Mouse (Mus musculus) liver, postnatal 0 days (tissue): ENCODE results near the gene Capn5. TPM values are rescaled to one million over a fixed set of nuclear protein-coding genes. Genes with fewer than 3 reads are reported as not detected.

ENCODE experiments used
- ATAC-seq: fragments of 200-750 bp; cut with Nextera tagmentation; 2 replicates; pipeline ENCODE4 v1.8.0; 2017; ENCODE audit warnings: mild to moderate bottlenecking, moderate library complexity
- DNase-seq: peaks from one replicate; pipeline ENCODE4 v3.0.0-alpha.2; 2016
- H3K27ac ChIP-seq: fragments of 300-500 bp; sonication (generic); 2 replicates; pipeline ENCODE4 v1.5.1; 2014; ENCODE audit warnings: antibody characterized with exemption, moderate library complexity, mild to moderate bottlenecking, low read depth
- H3K27me3 ChIP-seq: fragments of 300-500 bp; sonication (generic); 2 replicates; pipeline ENCODE4 v1.6.1; 2014; ENCODE audit warnings: low read length, control low read depth, mixed read lengths; ENCODE audit not compliant: insufficient read depth
- H3K36me3 ChIP-seq: fragments of 300-500 bp; sonication (generic); replicated peaks from 2 replicates; pipeline ENCODE4 v1.6.1; 2014; ENCODE audit warnings: mild to moderate bottlenecking, control low read depth, low read length, moderate library complexity, mixed read lengths; ENCODE audit not compliant: insufficient read depth
- H3K4me1 ChIP-seq: fragments of 300-500 bp; sonication (generic); 2 replicates; pipeline ENCODE4 v1.6.1; 2014; ENCODE audit warnings: antibody characterized with exemption, mild to moderate bottlenecking, control low read depth; ENCODE audit not compliant: insufficient read depth
- H3K4me2 ChIP-seq: fragments of 300-500 bp; sonication (generic); 2 replicates; pipeline ENCODE4 v1.6.1; 2014; ENCODE audit warnings: low read depth, mild to moderate bottlenecking, low read length, moderate library complexity, mixed read lengths
- H3K4me3 ChIP-seq: fragments of 300-500 bp; sonication (generic); 2 replicates; pipeline ENCODE4 v1.5.1; 2014; ENCODE audit warnings: low read depth, low read length
- H3K9ac ChIP-seq: fragments of 300-500 bp; sonication (generic); replicated peaks from 2 replicates; pipeline ENCODE4 v1.6.1; 2014; ENCODE audit warnings: mild to moderate bottlenecking, moderate library complexity
- H3K9me3 ChIP-seq: fragments of 300-500 bp; sonication (generic); 2 replicates; pipeline ENCODE4 v1.6.1; 2016; ENCODE audit warnings: mild to moderate bottlenecking, control low read depth, low read length, mixed read lengths
- CTCF ChIP-seq: sonication (generic); IDR thresholded peaks from 2 replicates; pipeline ENCODE4 v1.5.1; 2016; ENCODE audit warnings: antibody characterized with exemption, low read depth
- EP300 ChIP-seq: IDR thresholded peaks from 2 replicates; pipeline ENCODE4 v1.6.1; 2016; ENCODE audit warnings: antibody characterized with exemption, low read depth, mild to moderate bottlenecking
- WGBS: fragments of 180-500 bp; shearing (Covaris S2); extraction: QIAGEN DNeasy Blood & Tissue Kit; methylation state at CpG from one replicate; pipeline ENCODE4 v1.1.7; 2014; ENCODE audit not compliant: insufficient replicate concordance; 5-methylcytosine and 5-hydroxymethylcytosine counted together
- polyA plus RNA-seq: library from polyadenylated mRNA; unstranded; fragments of >200 nt; fragmentation: Nextera tagmentation; extraction: Ambion mirVana; gene quantifications from 2 replicates; pipeline ENCODE4 v1.2.1, GENCODE M21; 2015

Capn5 gene
- polyA plus RNA-seq, 1 experiment from 2014 or later = 4.4 TPM

- TF ChIP-seq EP300 = no peak
- TF ChIP-seq CTCF = no peak
- DNase-seq (no peak), ATAC-seq (peak; percentile 60)
- no peak overlapping the region for H3K27ac ChIP-seq
- no peaks in the 10 kb centered on the region for H3K9me3 ChIP-seq
- H3K4me1 ChIP-seq = peaks cover 16% of the 10 kb centered on the region
- 42% methylated on average over 2 of the region's 2 CpGs for WGBS
- no peaks in the 10 kb centered on the region for H3K36me3 ChIP-seq
- H3K4me2 ChIP-seq = no peak overlapping the region
- no peaks in the 10 kb centered on the region for H3K27me3 ChIP-seq
- H3K9ac ChIP-seq = no peak overlapping the region
- H3K4me3 ChIP-seq = no peak overlapping the region
Observed at GRCm38 (mm10) chr7:98140597-98140996, 37.5 kb downstream of the Capn5 start.

GRCm38 (mm10) chr7:98139216-98139615, 38.9 kb downstream of the Capn5 start:
- no peak for DNase-seq
- Histone ChIP-seq H3K4me1 (peaks cover 16% of the 10 kb centered on the region), H3K36me3 (no peaks in the 10 kb centered on the region), H3K27me3 (no peaks in the 10 kb centered on the region), H3K4me2 (no peak overlapping the region), H3K4me3 (no peak overlapping the region), H3K9ac (no peak overlapping the region), H3K27ac (no peak overlapping the region), H3K9me3 (no peaks in the 10 kb centered on the region)
- TF ChIP-seq EP300 (no peak), CTCF (no peak)
- WGBS = 40% methylated on average over 9 of the region's 9 CpGs
- ATAC-seq = no peak

GRCm38 (mm10) chr7:98137995-98138394, 40.1 kb downstream of the Capn5 start:
- ATAC-seq (no peak), DNase-seq (no peak)
- Histone ChIP-seq H3K9ac (no peak overlapping the region), H3K36me3 (no peaks in the 10 kb centered on the region), H3K27ac (no peak overlapping the region), H3K4me1 (peaks cover 16% of the 10 kb centered on the region), H3K4me2 (no peak overlapping the region), H3K27me3 (no peaks in the 10 kb centered on the region), H3K9me3 (no peaks in the 10 kb centered on the region), H3K4me3 (no peak overlapping the region)
- 81% methylated on average over 2 of the region's 2 CpGs for WGBS
- TF ChIP-seq EP300 (no peak), CTCF (no peak)

GRCm38 (mm10) chr7:98137583-98137982, 40.5 kb downstream of the Capn5 start:
- ATAC-seq = no peak
- no peak overlapping the region for H3K9ac ChIP-seq
- 75% methylated on average over 3 of the region's 3 CpGs for WGBS
- no peaks in the 10 kb centered on the region for H3K36me3 ChIP-seq
- no peaks in the 10 kb centered on the region for H3K27me3 ChIP-seq
- H3K4me1 ChIP-seq = peaks cover 12% of the 10 kb centered on the region
- no peak overlapping the region for H3K4me2 ChIP-seq
- DNase-seq = no peak
- H3K9me3 ChIP-seq = no peaks in the 10 kb centered on the region
- no peak overlapping the region for H3K27ac ChIP-seq
- TF ChIP-seq CTCF (no peak), EP300 (no peak)
- H3K4me3 ChIP-seq = no peak overlapping the region

GRCm38 (mm10) chr7:98131751-98132150, 46.3 kb downstream of the Capn5 start:
- Histone ChIP-seq H3K4me3 (no peak overlapping the region), H3K9me3 (no peaks in the 10 kb centered on the region), H3K36me3 (peaks cover 7% of the 10 kb centered on the region), H3K4me1 (no peaks in the 10 kb centered on the region), H3K4me2 (no peak overlapping the region), H3K27me3 (no peaks in the 10 kb centered on the region), H3K27ac (no peak overlapping the region), H3K9ac (no peak overlapping the region)
- 98% methylated on average over 8 of the region's 8 CpGs for WGBS
- no peak for DNase-seq
- TF ChIP-seq CTCF = peak; percentile 54
- no peak for TF ChIP-seq EP300
- no peak for ATAC-seq

GRCm38 (mm10) chr7:98125473-98125872, 52.6 kb downstream of the Capn5 start:
- H3K36me3 ChIP-seq = peaks cover 9% of the 10 kb centered on the region
- no peaks in the 10 kb centered on the region for H3K27me3 ChIP-seq
- peak; percentile 75 for DNase-seq
- no peak overlapping the region for H3K4me2 ChIP-seq
- ATAC-seq = no peak
- 0 out of 2 replicates have a peak, but pooled peaks cover 1% of the 10 kb centered on the region for H3K4me1 ChIP-seq
- TF ChIP-seq CTCF (peak; percentile 80), EP300 (no peak)
- 37% methylated on average over 5 of the region's 5 CpGs for WGBS
- no peak overlapping the region for H3K27ac ChIP-seq
- no peak overlapping the region for H3K4me3 ChIP-seq
- H3K9ac ChIP-seq = no peak overlapping the region
- no peaks in the 10 kb centered on the region for H3K9me3 ChIP-seq

- no peak for DNase-seq
- WGBS = 64% methylated on average over 5 of the region's 5 CpGs
Observed at GRCm38 (mm10) chr7:98124701-98125100, 53.4 kb downstream of the Capn5 start.

More at GRCm38 (mm10) chr7:98124701-98125100, 53.4 kb downstream of the Capn5 start:
- H3K4me2 ChIP-seq = no peak overlapping the region
- H3K9ac ChIP-seq = no peak overlapping the region
- no peaks in the 10 kb centered on the region for H3K27me3 ChIP-seq
- H3K4me3 ChIP-seq = no peak overlapping the region
- no peak for TF ChIP-seq EP300
- no peak for TF ChIP-seq CTCF
- peaks cover 3% of the 10 kb centered on the region; the same call in 1 of the 2 replicates for H3K4me1 ChIP-seq
- H3K36me3 ChIP-seq = peaks cover 9% of the 10 kb centered on the region
- no peak overlapping the region for H3K27ac ChIP-seq
- H3K9me3 ChIP-seq = no peaks in the 10 kb centered on the region
- no peak for ATAC-seq
